Mouse (Mus musculus) neural tube, embryonic 11.5 days (tissue): ENCODE data around the gene R3hdm2. TPM values are rescaled to one million over a fixed set of nuclear protein-coding genes. Genes with fewer than 3 reads are reported as not detected.

Experiments
- ATAC-seq: fragments of 200-750 bp; cut with Nextera tagmentation; 2 replicates; pipeline ENCODE4 v1.8.0; 2017; ENCODE audit warnings: moderate number of reproducible peaks, mild to moderate bottlenecking, moderate TSS enrichment, moderate library complexity; ENCODE audit not compliant: insufficient read depth, low FRiP score, low TSS enrichment
- DNase-seq: peaks from one replicate; pipeline ENCODE4 v3.0.0-alpha.2; 2015; ENCODE audit warnings: low spot score
- H3K27ac ChIP-seq: fragments of 300-500 bp; sonication (generic); 2 replicates; pipeline ENCODE4 v1.5.1; 2014; ENCODE audit warnings: low read depth, mild to moderate bottlenecking, low read length
- H3K27me3 ChIP-seq: fragments of 300-500 bp; sonication (generic); 2 replicates; pipeline ENCODE4 v1.6.1; 2014; ENCODE audit warnings: mild to moderate bottlenecking, low read length, mixed read lengths; ENCODE audit not compliant: control insufficient read depth, insufficient read depth
- H3K36me3 ChIP-seq: fragments of 300-500 bp; sonication (generic); 2 replicates; pipeline ENCODE4 v1.6.1; 2014; ENCODE audit warnings: mild to moderate bottlenecking, low read length, moderate library complexity, mixed read lengths; ENCODE audit not compliant: control insufficient read depth, insufficient read depth
- H3K4me1 ChIP-seq: fragments of 300-500 bp; sonication (generic); 2 replicates; pipeline ENCODE4 v1.6.1; 2014; ENCODE audit warnings: low read length, mixed read lengths; ENCODE audit not compliant: control insufficient read depth, insufficient read depth
- H3K4me2 ChIP-seq: fragments of 300-500 bp; sonication (generic); 2 replicates; pipeline ENCODE4 v1.6.1; 2014; ENCODE audit warnings: low read depth, mild to moderate bottlenecking, moderate library complexity
- H3K4me3 ChIP-seq: fragments of 300-500 bp; sonication (generic); 2 replicates; pipeline ENCODE4 v1.5.1; 2014; ENCODE audit warnings: low read depth, low read length
- H3K9ac ChIP-seq: fragments of 300-500 bp; sonication (generic); 2 replicates; pipeline ENCODE4 v1.6.1; 2014; ENCODE audit warnings: mild to moderate bottlenecking, low read length
- H3K9me3 ChIP-seq: fragments of 300-500 bp; sonication (generic); 2 replicates; pipeline ENCODE4 v1.6.1; 2016; ENCODE audit warnings: low read length; ENCODE audit not compliant: control insufficient read depth
- WGBS: fragments of 180-500 bp; shearing (Covaris S2); extraction: QIAGEN DNeasy Blood & Tissue Kit; methylation state at CpG from one replicate; pipeline ENCODE4 v1.1.7; 2014; 5-methylcytosine and 5-hydroxymethylcytosine counted together
- polyA plus RNA-seq: library from polyadenylated mRNA; unstranded; fragments of >200 nt; fragmentation: Nextera tagmentation; extraction: Ambion mirVana; gene quantifications from 2 replicates; pipeline ENCODE4 v1.2.1, GENCODE M21; 2014

The R3hdm2 gene
- polyA plus RNA-seq, 1 experiment from 2014 or later: 27.4 TPM

- Histone ChIP-seq H3K27me3 (peaks cover 87% of the 10 kb centered on the region), H3K9me3 (no peaks in the 10 kb centered on the region), H3K9ac (no peak overlapping the region), H3K4me1 (peaks cover 24% of the 10 kb centered on the region), H3K4me3 (no peak overlapping the region), H3K27ac (peak overlapping the region; percentile 69), H3K36me3 (no peaks in the 10 kb centered on the region), H3K4me2 (peak overlapping the region; percentile 14)
- peak; percentile 57 for ATAC-seq
- WGBS: under 1% methylated on average over 17 of the region's 17 CpGs
- DNase-seq: peak; percentile 73
Observed at GRCm38 (mm10) chr10:127527481-127527880, 147.4 kb downstream of the R3hdm2 start.

- peaks cover 34% of the 10 kb centered on the region for H3K4me1 ChIP-seq
- peak overlapping the region; percentile 77 for H3K27ac ChIP-seq
- no peaks in the 10 kb centered on the region for H3K36me3 ChIP-seq
- DNase-seq (no peak), ATAC-seq (no peak)
- peak overlapping the region; percentile 51 for H3K4me3 ChIP-seq
- H3K4me2 ChIP-seq: peak overlapping the region; percentile 73
- under 1% methylated on average over 25 of the region's 25 CpGs for WGBS
- no peaks in the 10 kb centered on the region for H3K9me3 ChIP-seq
- H3K9ac ChIP-seq: peak overlapping the region; percentile 37
- H3K27me3 ChIP-seq: peaks cover 98% of the 10 kb centered on the region
Observed at GRCm38 (mm10) chr10:127530945-127531344, 150.8 kb downstream of the R3hdm2 start.

DNA sequence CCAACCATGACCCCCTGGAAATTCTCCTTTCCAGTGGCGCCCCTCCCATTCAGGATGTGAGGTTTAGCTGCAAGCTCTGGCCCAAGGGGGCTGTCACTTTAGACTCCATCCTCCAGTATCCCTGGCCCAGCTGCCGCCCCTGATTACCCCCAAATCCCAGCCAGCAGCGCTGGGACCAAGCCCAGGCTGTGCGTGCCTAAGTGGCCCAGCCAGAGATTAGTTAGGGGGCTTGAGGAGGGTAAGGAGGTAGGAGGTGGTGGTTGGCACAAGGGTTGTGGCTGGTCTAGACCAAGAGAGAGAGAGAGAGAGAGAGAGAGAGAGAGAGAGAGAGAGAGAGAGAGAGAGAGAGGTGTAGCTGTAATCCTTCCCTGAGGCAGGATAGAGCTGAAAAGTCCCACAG lies 151.4 kb downstream of the R3hdm2 start:
- ATAC-seq (no peak), DNase-seq (no peak)
- peaks cover 30% of the 10 kb centered on the region for H3K4me1 ChIP-seq
- H3K9me3 ChIP-seq: no peaks in the 10 kb centered on the region
- H3K4me2 ChIP-seq: peak overlapping the region; percentile 73
- no peaks in the 10 kb centered on the region for H3K36me3 ChIP-seq
- peak overlapping the region; percentile 51 for H3K4me3 ChIP-seq
- WGBS: 1% methylated on average over 4 of the region's 4 CpGs
- peak overlapping the region; percentile 44; the same call in 1 of the 2 replicates for H3K9ac ChIP-seq
- H3K27me3 ChIP-seq: peaks cover 93% of the 10 kb centered on the region
- peak overlapping the region; percentile 77 for H3K27ac ChIP-seq

DNA sequence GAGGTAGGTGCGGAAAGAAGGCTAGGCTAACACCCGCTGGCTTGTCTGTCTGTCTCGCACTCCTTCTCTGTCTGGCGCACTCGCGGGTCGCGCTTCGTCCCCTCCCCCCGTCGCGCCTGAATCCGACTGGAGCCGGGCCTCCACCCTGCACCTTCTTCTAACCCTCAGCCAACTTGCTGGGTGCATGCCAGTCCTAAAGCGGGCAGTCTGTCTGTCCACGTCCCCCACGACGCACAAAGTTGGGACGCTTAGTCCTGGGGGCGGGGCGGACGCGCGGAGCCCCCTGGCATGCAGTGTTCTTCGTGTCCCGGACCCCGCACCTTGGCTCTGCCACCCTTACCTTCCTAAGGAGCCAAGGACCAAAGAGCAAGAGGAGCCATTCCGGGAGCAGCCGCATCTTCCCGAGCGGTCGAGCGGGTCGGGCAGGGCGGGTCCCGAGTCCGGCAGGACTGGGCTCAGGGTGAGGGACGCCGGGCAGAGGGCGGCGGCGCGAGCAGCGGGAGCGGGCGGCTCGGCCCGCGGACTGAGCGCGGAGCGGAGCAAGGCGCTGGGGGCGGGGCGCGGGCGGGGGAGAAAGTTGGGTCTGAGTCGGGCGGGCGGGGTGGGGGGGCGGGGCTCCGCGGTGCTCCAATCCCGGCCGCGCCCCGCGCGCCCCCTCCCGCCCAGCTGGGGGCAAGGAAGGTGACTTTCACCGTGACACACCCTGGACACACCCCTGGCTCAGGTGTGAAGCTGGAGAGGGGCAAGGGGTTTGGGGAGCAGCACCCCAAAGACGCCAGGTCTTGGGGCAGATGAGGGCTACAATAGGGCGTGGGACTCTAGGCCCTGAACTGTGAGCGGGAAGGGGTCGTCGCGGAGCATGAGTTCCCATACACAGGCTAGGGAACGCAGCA lies 154.2 kb downstream of the R3hdm2 start, which contains the start of gene Nxph4:
Nxph4 (minus strand) TSS at position 524 of the 893 bp plus-strand sequence.
- Histone ChIP-seq H3K4me1 (peaks cover 29% of the 10 kb centered on the region), H3K4me3 (peak within 1 kb of the TSS; percentile 51), H3K27ac (peak within 1 kb of the TSS; percentile 40), H3K9me3 (no peaks in the 10 kb centered on the region), H3K4me2 (peak within 1 kb of the TSS; percentile 73), H3K36me3 (peaks cover 2% of the 10 kb centered on the region; the same call in 1 of the 2 replicates), H3K27me3 (peaks cover 67% of the 10 kb centered on the region), H3K9ac (peak within 1 kb of the TSS; percentile 54)
- peak; percentile 20 for ATAC-seq
- WGBS: under 1% methylated on average over 68 of the region's 78 CpGs
- peak; percentile 53 for DNase-seq

DNA sequence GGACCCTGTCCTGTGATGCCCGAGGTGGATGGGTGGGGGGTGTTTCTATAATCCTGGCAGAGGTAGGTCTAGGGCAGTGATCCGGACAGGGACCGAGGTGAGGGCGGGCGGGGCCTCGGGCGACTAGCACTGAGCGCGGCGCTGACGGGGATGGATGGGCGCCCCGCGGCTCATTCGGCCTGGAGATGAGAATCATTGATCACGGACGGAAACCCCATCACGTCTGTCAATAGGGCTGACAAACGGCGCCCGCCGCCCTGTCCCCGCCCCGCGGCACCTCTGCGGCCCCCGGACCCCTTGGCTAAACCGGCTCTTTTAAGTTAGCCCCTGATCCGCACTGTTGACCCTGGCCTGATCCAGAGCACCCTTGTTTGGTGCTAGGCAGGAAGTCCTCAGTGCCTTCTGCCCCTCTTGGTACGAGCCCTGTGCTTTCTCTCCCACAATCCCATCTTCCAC lies 154.8 kb downstream of the R3hdm2 start:
- ATAC-seq: peak; percentile 11
- H3K27me3 ChIP-seq: peaks cover 60% of the 10 kb centered on the region
- peak overlapping the region; percentile 73 for H3K4me2 ChIP-seq
- peaks cover 2% of the 10 kb centered on the region; the same call in 1 of the 2 replicates for H3K36me3 ChIP-seq
- H3K9ac ChIP-seq: peak overlapping the region; percentile 39
- DNase-seq: peak; percentile 69
- peak overlapping the region; percentile 51 for H3K4me3 ChIP-seq
- peak overlapping the region; percentile 40 for H3K27ac ChIP-seq
- WGBS: 0% methylated on average over 30 of the region's 30 CpGs
- H3K4me1 ChIP-seq: peaks cover 29% of the 10 kb centered on the region
- H3K9me3 ChIP-seq: no peaks in the 10 kb centered on the region

DNA sequence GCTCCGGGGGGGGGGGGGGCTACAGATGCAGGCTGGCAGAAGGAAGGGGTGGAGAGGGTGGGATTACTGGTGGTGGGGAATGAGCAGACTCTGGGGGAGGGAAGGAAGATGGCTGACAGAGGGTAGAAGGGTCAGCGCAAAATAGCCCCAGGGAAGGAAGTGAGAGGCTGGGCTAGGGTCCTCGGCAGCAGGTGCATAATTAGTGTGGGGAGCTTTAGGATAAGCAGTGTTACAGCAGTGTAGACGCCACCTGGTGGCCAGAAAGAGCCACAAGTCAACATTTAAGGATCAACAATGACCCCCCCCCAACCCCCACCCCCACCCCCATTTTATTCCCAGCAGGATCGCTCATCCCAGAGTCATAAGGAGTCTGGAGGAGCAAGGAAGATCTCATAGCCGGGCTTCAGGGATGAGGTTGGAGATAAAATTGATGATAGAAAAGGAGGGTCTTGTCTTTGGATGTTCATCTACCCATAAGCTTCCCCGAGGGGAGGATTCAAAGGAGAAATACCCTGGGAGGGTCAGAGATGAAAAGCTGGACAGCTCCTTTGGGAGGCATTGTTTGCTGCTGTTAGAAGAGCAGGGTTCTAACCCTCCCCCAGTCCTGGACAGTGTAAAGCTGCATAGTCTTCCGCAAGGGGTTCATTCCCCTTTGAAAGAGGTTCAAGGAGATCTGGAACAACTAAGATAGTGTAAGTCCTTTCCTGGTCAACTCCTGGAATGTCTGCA lies 156.6 kb downstream of the R3hdm2 start:
- Histone ChIP-seq H3K4me2 (no peak overlapping the region), H3K4me3 (no peak overlapping the region), H3K4me1 (peaks cover 22% of the 10 kb centered on the region)

GRCm38 (mm10) chr10:127537854-127538583 lies 157.9 kb downstream of the R3hdm2 start:
- peaks cover 30% of the 10 kb centered on the region for H3K27me3 ChIP-seq
- no peak overlapping the region for H3K4me3 ChIP-seq
- no peaks in the 10 kb centered on the region for H3K9me3 ChIP-seq
- peak; percentile 14; the same call in 1 of the 2 replicates for ATAC-seq
- no peak overlapping the region for H3K4me2 ChIP-seq
- WGBS: 23% methylated on average over 7 of the region's 7 CpGs
- peaks cover 13% of the 10 kb centered on the region for H3K36me3 ChIP-seq
- peaks cover 20% of the 10 kb centered on the region for H3K4me1 ChIP-seq
- DNase-seq: peak; percentile 81
- H3K27ac ChIP-seq: 0 out of 2 replicates have a peak overlapping the region, but pooled peaks have one; percentile 56
- no peak overlapping the region for H3K9ac ChIP-seq

More for the DNA sequence above, 156.6 kb downstream of the R3hdm2 start:
- DNase-seq: peak; percentile 66
- Histone ChIP-seq H3K27me3 (peaks cover 42% of the 10 kb centered on the region), H3K9ac (no peak overlapping the region), H3K9me3 (no peaks in the 10 kb centered on the region), H3K36me3 (peaks cover 7% of the 10 kb centered on the region; the same call in 1 of the 2 replicates), H3K27ac (no peak overlapping the region)
- 0 out of 2 replicates have a peak, but pooled peaks have one; percentile 39 for ATAC-seq
- 9% methylated on average over 8 of the region's 8 CpGs for WGBS

DNA sequence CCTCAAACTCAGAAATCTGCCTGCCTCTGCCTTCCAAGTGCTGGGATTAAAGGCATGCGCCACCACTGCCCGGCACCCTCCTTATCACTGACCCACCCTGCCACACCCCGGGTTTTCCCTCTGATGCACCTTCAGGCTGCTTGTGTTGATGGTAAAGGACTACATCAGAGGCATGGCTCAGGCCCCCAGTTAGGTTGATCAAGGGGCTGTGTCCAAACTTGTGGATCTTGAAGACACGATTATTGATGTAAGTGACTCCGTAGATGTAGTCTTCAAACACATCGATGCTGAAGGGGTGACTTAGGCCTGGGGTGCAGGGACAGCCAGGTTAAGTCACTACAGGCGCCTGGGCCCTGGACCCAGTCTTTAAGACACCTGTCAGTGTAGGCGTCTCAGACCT lies 161.4 kb downstream of the R3hdm2 start:
- Histone ChIP-seq H3K9ac (no peak overlapping the region), H3K4me3 (no peak overlapping the region), H3K9me3 (no peaks in the 10 kb centered on the region), H3K4me2 (no peak overlapping the region), H3K27me3 (no peaks in the 10 kb centered on the region), H3K4me1 (peaks cover 3% of the 10 kb centered on the region; the same call in 1 of the 2 replicates), H3K36me3 (peaks cover 25% of the 10 kb centered on the region), H3K27ac (no peak overlapping the region)
- DNase-seq: no peak
- 94% methylated on average over 8 of the region's 8 CpGs for WGBS
- no peak for ATAC-seq
